Mouse (Mus musculus): ENCODE results near the gene Sncb.

- TF ChIP-seq POLR2A (IDR thresholded peaks at IDR 0.05; ENCODE audit: low read depth, low read length) (no peak), CTCF (conservative IDR thresholded peaks at IDR 0.05; ENCODE audit: insufficient read depth, insufficient read length, low read depth, low read length) (no peak)
These were observed 45.1 kb upstream of the Sncb start for GRCm38 (mm10) chr13:54811476-54811875.

Data from kidney, adult 2 months (tissue).